Mouse (Mus musculus) ES-E14 (cell line): ENCODE data around the gene Igtp. TPM values are rescaled to one million over a fixed set of nuclear protein-coding genes. Genes with fewer than 3 reads are reported as not detected.

Experiments
- DNase-seq: peaks from one replicate; pipeline ENCODE4 v3.0.0-alpha.2; 2013; ENCODE audit warnings: low read depth, low spot score
- H3K27ac ChIP-seq: 2 replicates; pipeline ENCODE4 v1.5.1; 2012; ENCODE audit warnings: low read depth, mild to moderate bottlenecking, low read length, moderate library complexity, mixed read lengths; ENCODE audit not compliant: poor library complexity, insufficient read depth, severe bottlenecking
- H3K36me3 ChIP-seq: 2 replicates; pipeline ENCODE4 v1.6.1; 2012; ENCODE audit warnings: mild to moderate bottlenecking, low read length, moderate library complexity, mixed read lengths; ENCODE audit not compliant: control insufficient read depth, poor library complexity, insufficient read depth, severe bottlenecking
- H3K4me1 ChIP-seq, 2 experiments: fragments of 150-350 bp in 1 of 2; sonication (generic) in 1 of 2; 2 replicates each; pipeline ENCODE4 v1.6.1; 2012; ENCODE audit warnings: low read length in 2 of 2, mild to moderate bottlenecking in 1 of 2, mixed read lengths in 1 of 2; ENCODE audit not compliant: control insufficient read depth in 2 of 2, insufficient read depth in 2 of 2, poor library complexity in 1 of 2
- H3K4me3 ChIP-seq, 2 experiments: fragments of 150-350 bp in 1 of 2; sonication (generic) in 1 of 2; 2 replicates each; pipeline ENCODE4 v1.5.1; 2012; ENCODE audit warnings: low read length in 2 of 2, low read depth in 1 of 2, mild to moderate bottlenecking in 1 of 2, mixed read lengths in 1 of 2; ENCODE audit not compliant: insufficient read depth in 1 of 2, poor library complexity in 1 of 2, severe bottlenecking in 1 of 2
- H3K9ac ChIP-seq: 2 replicates; pipeline ENCODE4 v1.6.1; 2012; ENCODE audit warnings: low read depth, mild to moderate bottlenecking, low read length, mixed read lengths; ENCODE audit not compliant: poor library complexity, insufficient read depth, severe bottlenecking
- H3K9me3 ChIP-seq: fragments of 150-350 bp; sonication (generic); 2 replicates; pipeline ENCODE4 v1.6.1; 2012; ENCODE audit warnings: low read depth, mild to moderate bottlenecking, low read length; ENCODE audit not compliant: control insufficient read depth, insufficient read depth
- CHD2 ChIP-seq: IDR thresholded peaks from 2 replicates; pipeline ENCODE4 v1.6.1; 2014; ENCODE audit warnings: mild to moderate bottlenecking, low read depth, low read length, inconsistent platforms
- HCFC1 ChIP-seq: IDR thresholded peaks from 2 replicates; pipeline ENCODE4 v1.6.1; 2012; ENCODE audit warnings: low read length, inconsistent platforms, borderline replicate concordance; ENCODE audit not compliant: insufficient read depth
- MAFK ChIP-seq: IDR thresholded peaks from 2 replicates; pipeline ENCODE4 v1.6.1; 2014; ENCODE audit warnings: mild to moderate bottlenecking, low read depth, low read length, inconsistent platforms; ENCODE audit not compliant: insufficient read depth
- ZC3H11A ChIP-seq: IDR thresholded peaks from 2 replicates; pipeline ENCODE4 v1.6.1; 2012; ENCODE audit warnings: low read depth, mild to moderate bottlenecking, inconsistent platforms, low read length, borderline replicate concordance
- ZNF384 ChIP-seq: IDR thresholded peaks from 2 replicates; pipeline ENCODE4 v1.6.1; 2012; ENCODE audit warnings: low read depth, low read length, inconsistent platforms
- in situ Hi-C, 2 experiments: fragments of 600-800 bp; cut with MboI; formaldehyde crosslinking; loops; one replicate each; pipeline ENCODE4 v1.15.1; 2025; ENCODE audit warnings: low sequenced_read_pairs in 2 of 2, inconsistent platforms in 1 of 2; ENCODE audit not compliant: unreplicated experiment in 2 of 2
- total RNA-seq: library from RNA; depleted of rRNA; stranded (reverse); fragments of 300-350 nt; gene quantifications from 2 replicates; pipeline ENCODE4 v1.2.3, GENCODE M21; 2012

Gene Igtp
- total RNA-seq, 1 experiment = 2.5 TPM

DNA sequence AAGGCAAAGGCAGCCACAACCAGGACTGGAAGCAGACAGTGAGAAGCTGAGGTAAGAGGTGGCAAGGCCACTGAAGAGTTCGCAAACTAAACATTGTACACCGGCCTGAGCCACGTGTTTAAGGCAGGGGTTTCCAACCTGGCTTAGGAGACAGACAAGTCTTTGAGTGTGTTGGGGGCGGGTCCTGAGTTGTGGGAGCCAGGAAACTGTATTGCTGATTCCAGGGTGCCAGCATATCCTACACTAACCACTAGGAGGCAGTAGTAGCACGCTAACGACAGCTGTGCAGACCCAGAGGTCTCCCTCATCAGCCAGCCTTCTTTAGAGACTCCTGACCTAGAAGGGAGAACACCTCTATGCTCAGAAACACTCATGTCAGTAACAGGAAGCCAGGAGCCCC, 35.8 kb downstream of the Igtp start:
- H3K9ac ChIP-seq = no peak overlapping the region
- peak; percentile 86 for DNase-seq
- TF ChIP-seq HCFC1 (no peak), ZC3H11A (peak; percentile 79), MAFK (no peak), ZNF384 (no peak)
- no peaks in the 10 kb centered on the region for H3K9me3 ChIP-seq
- in situ Hi-C loops = no loop called here
- no peak overlapping the region for H3K4me3 ChIP-seq
- H3K36me3 ChIP-seq = no peaks in the 10 kb centered on the region
- H3K27ac ChIP-seq = no peak overlapping the region
- peaks cover 0 to 2% of the 10 kb centered on the region in 2 experiments; a peak in 1 of 4 replicates for H3K4me1 ChIP-seq

DNA sequence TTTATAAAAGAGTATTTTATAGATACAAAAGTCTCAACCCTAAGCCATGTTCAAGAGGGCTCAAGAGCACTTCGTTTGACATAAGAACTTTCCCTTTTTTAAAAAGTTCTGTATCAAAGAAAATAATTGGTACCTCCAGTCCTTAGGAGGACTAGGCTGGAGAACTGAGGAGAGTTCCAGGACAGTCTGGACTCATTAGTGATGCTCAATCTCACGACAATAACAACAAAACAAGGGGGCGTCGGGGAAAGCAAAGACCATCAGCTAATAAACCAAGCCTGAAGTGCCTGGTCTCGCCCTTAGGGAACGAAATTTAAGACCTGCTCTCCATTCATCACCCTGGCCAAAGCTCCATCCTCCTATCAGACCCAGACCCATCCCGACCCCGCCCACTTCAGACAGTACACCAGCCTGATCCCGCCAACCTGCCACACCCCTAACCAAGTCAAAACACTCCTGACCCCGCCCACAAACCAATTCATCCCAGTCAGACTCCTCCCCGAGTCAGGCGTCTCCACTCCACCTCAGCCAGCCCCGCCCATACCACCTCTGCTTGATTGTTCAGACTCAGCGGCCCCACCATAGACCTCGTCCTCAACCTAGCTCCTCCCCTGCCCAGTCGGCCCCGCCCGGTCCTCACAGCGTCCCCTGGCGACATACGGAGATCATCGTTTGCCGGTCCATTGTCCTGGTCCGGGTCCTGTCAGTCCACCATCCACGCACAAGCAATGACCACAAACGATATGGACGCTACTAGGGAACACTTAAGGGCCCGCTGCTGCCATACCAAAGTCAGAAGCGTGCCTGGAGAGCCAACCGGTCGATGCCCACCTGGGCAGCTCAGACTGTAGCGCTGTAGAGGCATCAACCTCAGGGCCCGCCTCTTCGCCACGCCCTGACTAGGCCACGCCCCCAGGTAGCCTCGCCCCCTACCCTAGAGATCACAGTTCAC, 39.8 kb downstream of the Igtp start:
- peaks cover 0 to 2% of the 10 kb centered on the region in 2 experiments; a peak in 1 of 4 replicates for H3K4me1 ChIP-seq
- peak; percentile 97 for DNase-seq
- H3K36me3 ChIP-seq = no peaks in the 10 kb centered on the region
- H3K9ac ChIP-seq = no peak overlapping the region
- peak overlapping the region; percentile 67 to 80 for H3K4me3 ChIP-seq
- in situ Hi-C loops = no loop called here
- no peaks in the 10 kb centered on the region for H3K9me3 ChIP-seq
- no peak overlapping the region; the same call in 1 of the 2 replicates for H3K27ac ChIP-seq
- TF ChIP-seq ZC3H11A (no peak), MAFK (no peak), ZNF384 (no peak), HCFC1 (no peak), CHD2 (no peak)

DNA sequence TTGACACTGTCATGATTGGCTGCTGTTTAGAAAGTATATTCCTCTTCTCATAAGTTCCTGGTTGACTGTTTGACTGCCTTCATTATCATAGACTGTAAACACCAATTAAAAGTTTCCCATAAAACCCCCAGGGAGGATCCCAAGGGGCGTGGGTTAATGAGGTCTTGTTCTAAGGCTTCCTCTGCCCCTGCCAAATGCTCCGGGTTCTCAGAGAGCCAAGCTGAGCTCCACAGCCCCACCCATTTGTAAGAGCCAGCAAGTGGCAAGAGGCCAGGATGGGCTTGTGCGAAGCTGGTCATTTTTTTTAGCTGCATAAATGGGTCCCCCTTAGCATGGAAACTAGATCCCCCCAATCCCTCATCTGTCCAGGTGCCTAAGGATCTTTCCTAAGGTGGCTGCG, 47.9 kb downstream of the Igtp start:
- in situ Hi-C loops = no loop called here

DNA sequence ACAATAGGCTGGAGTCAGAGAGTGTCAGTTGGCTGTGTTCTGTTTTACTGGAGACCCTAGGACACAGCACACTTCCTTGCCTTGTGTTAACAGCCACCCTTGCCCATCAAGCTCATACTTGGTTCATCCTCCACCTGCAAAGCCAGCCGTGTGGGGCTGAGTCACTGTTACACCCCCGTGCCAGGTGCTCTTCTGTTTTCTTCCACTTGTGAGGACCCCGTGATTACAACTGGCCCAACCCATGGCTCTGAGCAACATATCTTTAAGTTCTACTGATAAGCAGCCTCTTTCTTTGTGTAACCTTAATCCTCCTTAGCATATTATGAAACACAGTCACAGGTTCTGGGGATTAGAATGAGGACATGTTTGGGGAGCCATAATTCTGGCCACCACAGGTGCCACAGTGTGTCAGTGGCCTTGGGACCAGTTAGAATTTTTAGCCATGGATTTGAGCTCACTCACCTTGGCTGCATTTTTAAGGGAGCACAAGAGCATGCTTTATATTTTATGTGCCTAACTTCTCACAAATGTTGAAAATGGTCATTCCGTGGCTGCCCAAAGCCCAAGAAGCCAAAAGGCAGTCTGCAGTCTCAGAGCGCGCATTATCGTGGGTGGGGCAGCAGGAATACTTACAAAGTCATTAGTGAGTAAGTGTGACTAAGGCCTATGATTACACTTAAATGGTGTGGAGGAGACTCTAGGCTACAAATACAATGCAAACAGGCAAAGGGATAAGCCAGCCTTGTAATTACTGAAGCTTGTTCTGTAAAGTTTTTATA, 50.0 kb downstream of the Igtp start:
- Histone ChIP-seq H3K36me3 (no peaks in the 10 kb centered on the region), H3K4me3 (no peak overlapping the region), H3K27ac (no peak overlapping the region), H3K9ac (no peak overlapping the region), H3K4me1 (no peaks in the 10 kb centered on the region), H3K9me3 (no peaks in the 10 kb centered on the region)
- TF ChIP-seq CHD2 (no peak), ZNF384 (no peak), ZC3H11A (no peak), MAFK (no peak), HCFC1 (no peak)
- no peak for DNase-seq
- in situ Hi-C loops = no loop called here

More for the DNA sequence above, 47.9 kb downstream of the Igtp start:
- H3K4me3 ChIP-seq = no peak overlapping the region
- no peak overlapping the region for H3K9ac ChIP-seq
- no peak for DNase-seq
- H3K9me3 ChIP-seq = no peaks in the 10 kb centered on the region
- no peaks in the 10 kb centered on the region for H3K36me3 ChIP-seq
- no peak overlapping the region for H3K27ac ChIP-seq
- TF ChIP-seq ZNF384 (no peak), MAFK (no peak), ZC3H11A (no peak), CHD2 (no peak), HCFC1 (no peak)
- H3K4me1 ChIP-seq = no peaks in the 10 kb centered on the region
